ENCODE assay signal across 27 mouse cellular contexts in the genomic region with DNA sequence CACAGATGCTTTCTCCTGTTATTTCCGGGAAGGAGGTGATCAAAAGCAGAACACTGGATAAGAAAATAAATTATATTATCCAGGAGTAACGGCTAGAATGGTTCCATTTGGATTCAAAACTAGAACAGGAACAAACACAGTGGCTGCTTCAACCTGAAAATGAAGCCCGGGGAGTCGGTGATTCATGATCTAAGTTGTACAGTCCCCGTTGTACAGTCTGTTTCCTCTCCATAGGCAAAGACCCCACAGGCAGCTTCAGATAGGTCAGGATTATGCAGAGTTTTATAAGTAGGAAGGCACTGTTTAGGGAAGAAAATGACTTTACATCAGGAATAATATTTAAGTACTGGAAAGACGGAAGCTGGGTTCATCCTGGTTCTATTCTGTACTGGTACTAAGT. TPM values are rescaled to one million over a fixed set of nuclear protein-coding genes. Genes with fewer than 3 reads are reported as not detected.
A peak's percentile ranks its signal among the peaks of the same experiment; 100 is the strongest.
DNase-seq lines count a peak whose midpoint lies in the region; ATAC-seq and TF ChIP-seq lines count a peak whose summit lies in the region.
"Had no signal": no experiment of that assay in that cellular context is flagged by ENCODE, and none has a peak within 500 bp of the region (broad histone marks: within the 10 kb centered on the region; RNA-seq: fewer than 3 reads in every experiment).

No protein-coding gene starts in this region.

- no peak for TF ChIP-seq CTCF in heart, adult 2 months (IDR thresholded peaks at IDR 0.05)
- no peak for TF ChIP-seq CTCF in kidney, postnatal 0 days (IDR thresholded peaks at IDR 0.05; ENCODE audit: low read depth)
- no peak for TF ChIP-seq CTCF in CH12.LX (conservative IDR thresholded peaks at IDR 0.05 in 1 of 2, IDR thresholded peaks at IDR 0.05 in 1 of 2; ENCODE audit: low read depth in 2 of 2, low read length in 2 of 2)

- dilution Hi-C loops in CH12.LX (cut with MboI; ENCODE audit: extremely low pct_ligation_motif_present, extremely low pct_unique_long_range_greater_than_20kb, low sequenced_read_pairs): no loop called here

- WGBS in embryonic facial prominence, embryonic 11.5 days: 63% methylated on average over 6 of the region's 6 CpGs
- 81% methylated on average over 6 of the region's 6 CpGs for WGBS in embryonic facial prominence, embryonic 10.5 days
- 39% methylated on average over 6 of the region's 6 CpGs for WGBS in heart, adult 2 months
- 34% methylated on average over 6 of the region's 6 CpGs for WGBS in kidney, postnatal 0 days

- intact Hi-C loops in heart, adult 2 months (cut with DNase I): no loop called here

- no peak overlapping the region for H3K4me3 ChIP-seq in embryonic facial prominence, embryonic 11.5 days (ENCODE audit: low read depth, low read length)
- H3K4me3 ChIP-seq in embryonic facial prominence, embryonic 10.5 days: no peak overlapping the region
- H3K4me3 ChIP-seq in heart, adult 2 months: no peak overlapping the region
- H3K4me3 ChIP-seq in kidney, postnatal 0 days (replicated peaks; ENCODE audit: low read depth, low read length): no peak overlapping the region
- H3K4me3 ChIP-seq in CH12.LX (replicated peaks in 1 of 3; ENCODE audit: low read depth in 2 of 3, low read length in 2 of 3, poor library complexity in 1 of 3): peak overlapping the region in 2 of 3 experiments; percentile 27 to 35
- H3K4me3 ChIP-seq: embryonic facial prominence, embryonic 15.5 days had no signal

- no peaks in the 10 kb centered on the region for H3K9me3 ChIP-seq in embryonic facial prominence, embryonic 11.5 days (replicated peaks; ENCODE audit: control insufficient read depth, low read length)
- H3K9me3 ChIP-seq in embryonic facial prominence, embryonic 10.5 days: no peaks in the 10 kb centered on the region
- H3K9me3 ChIP-seq in kidney, postnatal 0 days (replicated peaks; ENCODE audit: low read length): no peaks in the 10 kb centered on the region
- H3K9me3 ChIP-seq in CH12.LX (replicated peaks; ENCODE audit: low read length): peaks cover 19% of the 10 kb centered on the region
- H3K9me3 ChIP-seq: embryonic facial prominence, embryonic 15.5 days had no signal

- H3K9ac ChIP-seq in embryonic facial prominence, embryonic 11.5 days (replicated peaks; ENCODE audit: low read length): no peak overlapping the region
- H3K9ac ChIP-seq in heart, adult 2 months (ENCODE audit: low read depth, low read length): no peak overlapping the region
- no peak overlapping the region for H3K9ac ChIP-seq in kidney, postnatal 0 days (ENCODE audit: low read depth, low read length)
- H3K9ac ChIP-seq in CH12.LX (ENCODE audit: insufficient read depth, low read depth): peak overlapping the region; percentile 11
- H3K9ac ChIP-seq: embryonic facial prominence, embryonic 15.5 days; forebrain, postnatal 0 days; hindbrain, embryonic 14.5 days had no signal

- no peaks in the 10 kb centered on the region; the same call in 1 of the 2 replicates for H3K79me2 ChIP-seq in heart, adult 2 months (replicated peaks; ENCODE audit: control insufficient read depth, insufficient read depth, low read length)
- peaks cover 73% of the 10 kb centered on the region for H3K79me2 ChIP-seq in CH12.LX (replicated peaks; ENCODE audit: control insufficient read depth, extremely low read depth, insufficient read depth, poor library complexity, severe bottlenecking)

- no peaks in the 10 kb centered on the region for H3K27me3 ChIP-seq in embryonic facial prominence, embryonic 11.5 days (ENCODE audit: control insufficient read depth, insufficient read depth, low read length)
- H3K27me3 ChIP-seq in embryonic facial prominence, embryonic 10.5 days (replicated peaks; ENCODE audit: low read depth, poor library complexity, severe bottlenecking): no peaks in the 10 kb centered on the region
- H3K27me3 ChIP-seq in heart, adult 2 months (ENCODE audit: control insufficient read depth, insufficient read depth, low read length): no peaks in the 10 kb centered on the region
- H3K27me3 ChIP-seq in kidney, postnatal 0 days (ENCODE audit: insufficient read depth, low read length): no peaks in the 10 kb centered on the region
- H3K27me3 ChIP-seq in CH12.LX (replicated peaks): no peaks in the 10 kb centered on the region
- H3K27me3 ChIP-seq: embryonic facial prominence, embryonic 15.5 days; Patski had no signal

- no peaks in the 10 kb centered on the region for H3K36me3 ChIP-seq in embryonic facial prominence, embryonic 11.5 days (replicated peaks; ENCODE audit: control insufficient read depth, insufficient read depth, low read depth, low read length)
- H3K36me3 ChIP-seq in embryonic facial prominence, embryonic 10.5 days (replicated peaks): no peaks in the 10 kb centered on the region; the same call in none of the 2 replicates
- peaks cover 29% of the 10 kb centered on the region for H3K36me3 ChIP-seq in heart, adult 2 months (ENCODE audit: control insufficient read depth, insufficient read depth, low read length)
- no peaks in the 10 kb centered on the region for H3K36me3 ChIP-seq in kidney, postnatal 0 days (ENCODE audit: insufficient read depth, low read length)
- peaks cover 16 to 35% of the 10 kb centered on the region in 2 experiments for H3K36me3 ChIP-seq in CH12.LX (replicated peaks in 1 of 2; ENCODE audit: control insufficient read depth in 1 of 2, insufficient read depth in 1 of 2, low read length in 1 of 2)
- H3K36me3 ChIP-seq: embryonic facial prominence, embryonic 15.5 days; G1E had no signal

- no peak for TF ChIP-seq RAD21 in CH12.LX (IDR thresholded peaks at IDR 0.05; ENCODE audit: low read depth, low read length)

- in situ Hi-C loops in CH12.LX (cut with MboI; ENCODE audit: low pct_ligation_motif_present, low pct_unique_long_range_greater_than_20kb, low sequenced_read_pairs): no loop called here

- peak; percentile 40 for DNase-seq in embryonic facial prominence, embryonic 11.5 days (ENCODE audit: low spot score)
- DNase-seq in embryonic facial prominence, embryonic 10.5 days (ENCODE audit: low spot score): no peak
- DNase-seq in heart, adult 2 months: no peak
- DNase-seq in heart, adult 18-20 months: no peak
- peak; percentile 40 for DNase-seq in kidney, postnatal 0 days (ENCODE audit: low spot score)
- no peak for DNase-seq in kidney, postnatal 4 days
- no peak for DNase-seq in CH12.LX (ENCODE audit: extremely low read depth)
- no peak for DNase-seq in natural killer cell, adult 2 months (ENCODE audit: low spot score in 2 of 2)
- DNase-seq: adrenal gland, postnatal 10 days; adrenal gland, postnatal 36 days; cerebellum, adult 11 months; cerebellum, adult 2 months; cerebellum, adult 9-11 months; cerebellum, postnatal 25 days; forebrain, postnatal 0 days; gastrocnemius, postnatal 25 days; heart, postnatal 14 days; heart, postnatal 4 days; kidney, adult 11 months had no signal

- H3K4me2 ChIP-seq in embryonic facial prominence, embryonic 11.5 days (ENCODE audit: low read depth, low read length): no peak overlapping the region
- peak overlapping the region; percentile 11; the same call in 1 of the 2 replicates for H3K4me2 ChIP-seq in kidney, postnatal 0 days (ENCODE audit: low read length)
- H3K4me2 ChIP-seq in CH12.LX (ENCODE audit: insufficient read depth, low read depth, poor library complexity, severe bottlenecking): peak overlapping the region; percentile 32
- H3K4me2 ChIP-seq: embryonic facial prominence, embryonic 15.5 days; heart, embryonic 11.5 days; hindbrain, embryonic 14.5 days had no signal

- ATAC-seq in embryonic facial prominence, embryonic 11.5 days (replicated peaks; ENCODE audit: insufficient number of reproducible peaks, low FRiP score, low TSS enrichment, low read depth): no peak
- ATAC-seq in kidney, postnatal 0 days (replicated peaks; ENCODE audit: low FRiP score, low read depth): no peak
- ATAC-seq: forebrain, embryonic 14.5 days; forebrain, postnatal 0 days; hindbrain, postnatal 0 days; inflammation-experienced regulatory T-cells, adult 6 months; Patski had no signal

- H3K27ac ChIP-seq in embryonic facial prominence, embryonic 11.5 days (replicated peaks; ENCODE audit: low read depth, low read length): no peak overlapping the region
- no peak overlapping the region for H3K27ac ChIP-seq in embryonic facial prominence, embryonic 10.5 days (replicated peaks)
- peak overlapping the region; percentile 12; the same call in 1 of the 2 replicates for H3K27ac ChIP-seq in heart, adult 2 months
- H3K27ac ChIP-seq in kidney, postnatal 0 days: no peak overlapping the region
- peak overlapping the region; percentile 84 for H3K27ac ChIP-seq in CH12.LX (ENCODE audit: insufficient read depth, low read depth)
- H3K27ac ChIP-seq: embryonic facial prominence, embryonic 15.5 days; hindbrain, embryonic 14.5 days; hindbrain, postnatal 0 days had no signal

- TF ChIP-seq POLR2A in heart, adult 2 months (IDR thresholded peaks at IDR 0.05; ENCODE audit: insufficient read depth, low read depth, low read length): no peak
- no peak for TF ChIP-seq POLR2A in CH12.LX (IDR thresholded peaks at IDR 0.05; ENCODE audit: low read depth, low read length)

- TF ChIP-seq EP300 in heart, adult 2 months (IDR thresholded peaks at IDR 0.05; ENCODE audit: insufficient read depth, low read depth, low read length): no peak
- peak; percentile 39 for TF ChIP-seq EP300 in CH12.LX (IDR thresholded peaks at IDR 0.05; ENCODE audit: low read length)

- H3K4me1 ChIP-seq in embryonic facial prominence, embryonic 11.5 days (ENCODE audit: control insufficient read depth, insufficient read depth, low read length): no peaks in the 10 kb centered on the region
- H3K4me1 ChIP-seq in embryonic facial prominence, embryonic 10.5 days: peaks cover 13% of the 10 kb centered on the region
- H3K4me1 ChIP-seq in heart, adult 2 months (ENCODE audit: control insufficient read depth, insufficient read depth, low read length): peaks cover 16% of the 10 kb centered on the region
- 0 out of 2 replicates have a peak, but pooled peaks cover 2% of the 10 kb centered on the region for H3K4me1 ChIP-seq in kidney, postnatal 0 days (replicated peaks; ENCODE audit: insufficient read depth, low read length)
- peaks cover 0 to 56% of the 10 kb centered on the region in 2 experiments; a peak in 2 of 4 replicates for H3K4me1 ChIP-seq in CH12.LX (ENCODE audit: control insufficient read depth in 1 of 2, insufficient read depth in 2 of 2)
- H3K4me1 ChIP-seq: embryonic facial prominence, embryonic 15.5 days had no signal

TF ChIP-seq in CH12.LX, 34 proteins besides CTCF, POLR2A, EP300 and RAD21 (continues in another document):
- 0 out of 2 replicates have a peak, but pooled peaks have one; percentile 3 for TF ChIP-seq ZNF384 (IDR thresholded peaks at IDR 0.05; ENCODE audit: low read depth, low read length)
- TF ChIP-seq SIN3A (IDR thresholded peaks at IDR 0.05; ENCODE audit: low read length): peak; percentile 50; the same call in 1 of the 2 replicates

RNA-seq across cellular contexts. Expression of gene Camk2d, which starts 19.2 kb away (rescaled TPM):
- 15.6 and 16.5 TPM in 2 replicates for polyA plus RNA-seq in embryonic facial prominence, embryonic 11.5 days (2014; fragmentation: Nextera tagmentation; extraction: Ambion mirVana)
- polyA plus RNA-seq in embryonic facial prominence, embryonic 10.5 days (2016; fragmentation: Nextera tagmentation; extraction: Ambion mirVana): 12.3 and 13.7 TPM in 2 replicates
- 100 to 1,000 TPM; 131 to 133 TPM for total RNA-seq in heart, adult 2 months (2021)
- polyA plus RNA-seq in heart, adult 2 months (2012; rRNA removed): 135 and 218 TPM in 2 replicates
- total RNA-seq in heart, adult 18-20 months (2021): 100 to 1,000 TPM; 132 to 135 TPM
- 28.3 and 30.3 TPM in 2 replicates for polyA plus RNA-seq in kidney, postnatal 0 days (2015; fragmentation: Nextera tagmentation; extraction: Ambion mirVana)
- total RNA-seq in CH12.LX (2012; rRNA removed) (59.7 and 80.4 TPM in 2 replicates), CH12.LX (2014; rRNA removed) (64.6 and 77.3 TPM in 2 replicates)
- 66.1 and 68.9 TPM in 2 replicates for polyA plus RNA-seq in CH12.LX (2012; ENCODE audit: insufficient read length, low read depth)
- polyA plus RNA-seq: G1E had no signal

Comparison
In these comparisons a context has a peak if more than half of its experiments do, and no peak if none do; other contexts are left out.
1. DNase-seq: peak in embryonic facial prominence, embryonic 11.5 days (single experiment) and kidney, postnatal 0 days (single experiment); none in embryonic facial prominence, embryonic 10.5 days (single experiment), heart, adult 2 months (0 of 2), heart, adult 18-20 months (0 of 2), kidney, postnatal 4 days (0 of 2), CH12.LX (single experiment) and natural killer cell, adult 2 months (0 of 2).
2. H3K27ac ChIP-seq: peak in heart, adult 2 months (single experiment) and CH12.LX (single experiment); none in embryonic facial prominence, embryonic 11.5 days (single experiment), embryonic facial prominence, embryonic 10.5 days (single experiment) and kidney, postnatal 0 days (single experiment).
3. H3K4me3 ChIP-seq: peak in CH12.LX (2 of 3); none in embryonic facial prominence, embryonic 11.5 days (single experiment), embryonic facial prominence, embryonic 10.5 days (single experiment), heart, adult 2 months (single experiment) and kidney, postnatal 0 days (single experiment).